Mouse (Mus musculus) ovary, postnatal 36 days (tissue): ENCODE data around the gene Gucy1a1.
A peak's percentile ranks its signal among the peaks of the same experiment; 100 is the strongest.

Experiments used
- DNase-seq: peaks from one replicate; pipeline ENCODE4 v3.0.0; 2022; ENCODE audit warnings: low spot score, mixed read lengths

Gucy1a1 gene

DNA sequence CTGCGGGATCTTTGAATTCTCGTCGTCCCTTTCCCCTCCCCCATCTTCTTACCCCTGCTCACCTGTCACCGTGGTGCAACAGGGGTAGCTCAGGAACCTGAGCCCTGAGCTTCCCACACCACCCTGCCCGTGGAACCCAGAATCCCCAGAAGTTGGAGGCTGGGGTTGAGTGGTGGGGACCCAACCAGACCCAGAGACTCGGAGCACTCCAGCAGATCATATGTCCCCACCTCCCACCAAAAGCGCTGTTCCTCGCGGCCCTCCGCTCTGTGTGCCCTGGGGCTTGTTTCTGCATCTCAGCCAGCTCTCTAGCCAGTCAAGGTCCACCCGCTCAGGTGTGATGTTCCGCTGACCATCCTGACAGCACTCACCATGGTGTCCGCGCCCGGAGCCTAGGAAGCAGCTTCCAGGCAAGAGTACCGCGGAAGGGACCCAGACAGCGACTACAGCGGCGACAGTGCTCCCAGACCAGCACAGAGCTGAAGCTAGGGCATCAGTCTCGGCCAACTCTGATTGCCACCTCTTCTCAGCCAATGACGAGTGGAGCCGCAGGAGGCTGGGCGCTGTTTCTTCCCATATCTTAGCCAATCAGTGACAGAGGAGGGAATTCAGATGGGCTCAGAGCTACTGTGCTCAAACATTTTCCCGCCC is 71.3 kb downstream of the Gucy1a1 start, which contains the start of gene Gucy1b1:
Gene Gucy1b1, minus strand, starts transcription at position 489 of the 651 bp plus-strand sequence.
- DNase-seq, result peak; percentile 52

DNA sequence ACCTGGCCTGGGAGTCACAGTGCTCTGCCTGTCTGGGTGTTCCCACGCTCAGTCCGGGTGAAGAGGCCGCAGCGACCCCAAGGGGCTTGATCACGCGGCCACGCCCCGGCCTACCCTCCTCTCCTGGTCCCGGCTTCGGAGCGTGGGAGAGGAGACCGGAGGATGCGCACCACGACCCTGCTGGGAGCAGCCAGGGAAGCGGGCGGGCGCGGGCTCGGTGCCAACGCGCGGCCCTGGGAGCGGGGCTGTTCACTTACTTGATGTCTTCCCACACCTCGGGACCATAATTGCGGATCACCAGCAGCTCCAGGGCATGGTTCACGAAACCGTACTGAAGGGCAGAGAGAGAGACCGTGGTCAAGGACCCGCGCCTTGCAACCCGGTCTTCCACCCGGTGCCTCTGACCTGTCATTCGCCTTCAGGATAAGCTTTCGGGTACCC is 71.8 kb downstream of the Gucy1a1 start:
- DNase-seq, result peak; percentile 74

DNA sequence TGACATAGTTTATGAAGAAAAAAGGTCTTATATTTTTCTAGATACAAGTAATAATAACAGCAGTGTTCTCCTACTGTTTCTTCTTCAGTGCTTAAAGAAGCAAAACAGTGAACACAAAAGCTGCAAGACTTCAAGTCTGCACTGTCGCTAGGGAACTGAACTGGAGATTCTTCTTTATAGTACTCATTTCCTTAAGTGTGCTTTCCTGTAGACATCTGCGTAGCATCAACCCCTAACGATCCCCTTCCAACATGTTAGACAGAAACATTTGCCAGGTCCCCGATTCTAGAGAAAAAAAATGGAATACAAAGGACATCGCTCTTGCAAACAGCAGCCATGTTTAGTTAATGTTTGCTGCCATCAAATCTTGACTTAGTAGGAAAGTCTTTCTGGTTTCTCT is 77.8 kb downstream of the Gucy1a1 start:
- DNase-seq, result no peak

DNA sequence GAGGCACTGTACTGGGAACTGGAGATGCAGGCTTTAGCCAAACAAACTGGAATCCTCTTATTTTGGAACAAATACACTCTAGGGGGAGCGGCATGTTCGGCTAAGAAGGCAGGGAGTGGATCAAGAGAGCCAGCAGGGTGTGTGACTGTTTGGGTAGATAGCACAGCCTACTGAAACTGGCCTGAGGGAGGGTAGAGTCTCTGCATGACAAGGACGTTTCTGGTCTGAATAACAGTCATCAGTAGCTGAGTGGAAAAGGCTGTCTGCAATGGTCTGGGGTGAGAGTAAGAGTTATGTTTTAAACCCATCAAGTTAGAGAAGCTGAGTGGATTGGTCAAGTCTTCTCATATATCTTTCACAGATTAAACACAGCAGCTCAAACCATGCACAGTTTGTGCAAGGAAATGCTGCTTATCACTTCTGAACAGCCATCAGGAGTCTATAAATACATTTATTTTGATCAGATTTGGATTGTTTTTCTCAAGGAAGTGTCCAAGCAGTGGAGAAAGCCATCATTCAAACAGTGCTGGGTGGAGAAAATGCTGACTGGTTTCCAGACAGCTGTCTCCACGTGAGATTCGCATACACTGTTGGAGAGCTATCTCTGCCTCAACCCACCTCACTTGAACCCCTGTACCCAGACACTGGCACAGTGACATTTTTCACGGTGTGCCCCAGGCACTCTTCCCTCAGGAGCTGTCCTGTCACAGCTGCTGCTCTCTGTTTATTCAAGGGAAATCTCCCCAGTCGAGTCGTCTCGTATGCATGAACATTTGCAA is 84.0 kb downstream of the Gucy1a1 start:
- DNase-seq, result no peak

DNA sequence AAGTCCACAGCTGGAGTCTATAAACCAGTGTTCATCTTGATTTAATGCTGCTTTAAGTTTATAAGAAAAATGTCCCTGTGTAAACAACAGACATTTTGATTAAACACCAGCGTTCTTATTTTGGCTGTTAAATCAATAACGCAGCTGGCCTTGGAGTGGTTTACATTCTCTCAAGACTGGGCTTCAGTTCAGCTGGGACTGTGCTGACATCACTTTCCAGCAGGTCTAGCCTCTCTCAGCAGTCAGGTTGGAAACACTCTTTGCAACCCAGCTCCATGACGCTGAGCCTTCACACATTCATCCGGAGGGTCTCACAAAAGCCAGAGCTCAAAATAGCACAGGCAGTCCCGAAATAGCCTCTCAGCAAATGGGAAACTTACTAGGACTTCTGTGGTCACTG is 88.4 kb downstream of the Gucy1a1 start:
- no peak for DNase-seq

DNA sequence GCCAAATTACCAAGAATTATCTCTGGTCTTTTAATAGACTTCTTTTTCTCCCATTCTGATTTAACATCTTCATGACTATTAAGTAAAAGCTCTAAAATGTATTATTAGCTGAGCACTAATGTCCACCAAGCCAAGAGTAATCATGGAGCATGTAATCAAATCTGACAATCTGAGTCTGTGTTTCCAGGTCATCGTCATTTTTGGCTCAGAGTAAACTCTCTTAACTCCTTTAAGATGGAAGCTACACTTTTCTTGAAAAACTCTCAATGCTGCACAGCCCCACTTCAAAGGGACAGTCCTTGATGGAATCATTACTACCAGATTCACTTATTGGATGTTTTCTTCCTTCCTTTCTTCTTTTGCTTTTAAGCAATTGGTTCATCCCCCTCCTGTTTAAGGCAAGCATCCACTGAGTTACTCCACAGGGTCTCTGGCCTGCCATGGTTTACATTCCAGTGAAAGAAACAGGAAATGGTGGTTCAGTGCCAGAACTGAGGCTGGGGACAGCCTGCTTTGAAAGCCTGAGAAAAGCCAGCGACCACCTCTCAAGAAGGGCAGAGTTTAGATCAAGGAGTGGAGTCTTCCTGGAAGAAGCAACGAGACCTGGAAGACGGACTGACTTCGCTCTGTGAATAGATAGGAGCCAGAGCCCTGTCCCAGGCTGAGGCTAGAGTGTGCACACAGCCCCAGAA is 91.2 kb downstream of the Gucy1a1 start:
- DNase-seq, result no peak

DNA sequence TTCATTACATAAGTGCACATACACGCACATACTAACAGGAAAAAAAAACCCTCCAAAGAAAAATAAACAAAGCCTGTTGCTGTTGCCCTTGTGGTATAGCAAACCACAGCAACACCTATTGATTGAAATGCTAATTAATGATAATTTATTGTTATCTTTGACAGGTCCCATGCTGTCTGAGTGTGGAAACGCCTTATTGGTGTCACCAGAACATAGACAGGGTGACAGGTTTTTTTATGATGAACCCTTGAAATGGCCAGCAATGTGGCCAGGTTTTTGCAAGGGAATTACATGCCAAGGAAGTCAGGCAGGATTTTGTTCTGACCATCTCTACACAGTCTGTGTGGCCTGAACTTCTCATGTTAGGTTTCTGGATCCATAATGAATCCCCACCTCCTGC is 93.6 kb downstream of the Gucy1a1 start:
- DNase-seq, result no peak

DNA sequence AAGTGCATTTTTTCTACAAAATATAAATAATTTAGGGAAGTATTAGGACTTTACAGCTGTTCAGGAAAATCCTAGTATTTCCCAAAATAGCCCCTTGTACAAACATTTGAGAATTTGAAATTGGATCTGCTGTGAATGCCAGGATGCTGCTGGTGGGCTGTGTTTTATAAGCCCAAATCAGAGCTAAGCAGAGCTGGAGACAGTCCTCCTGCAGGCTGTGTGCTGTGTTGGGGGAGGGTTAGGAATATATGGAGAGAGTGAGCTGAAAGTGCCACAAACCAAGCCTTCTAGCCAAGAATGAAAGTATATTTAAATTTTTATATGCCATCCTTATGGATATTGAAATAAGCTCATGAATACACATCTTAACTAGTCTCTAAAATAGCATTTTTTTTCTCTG is 94.1 kb downstream of the Gucy1a1 start:
- DNase-seq, result no peak

DNA sequence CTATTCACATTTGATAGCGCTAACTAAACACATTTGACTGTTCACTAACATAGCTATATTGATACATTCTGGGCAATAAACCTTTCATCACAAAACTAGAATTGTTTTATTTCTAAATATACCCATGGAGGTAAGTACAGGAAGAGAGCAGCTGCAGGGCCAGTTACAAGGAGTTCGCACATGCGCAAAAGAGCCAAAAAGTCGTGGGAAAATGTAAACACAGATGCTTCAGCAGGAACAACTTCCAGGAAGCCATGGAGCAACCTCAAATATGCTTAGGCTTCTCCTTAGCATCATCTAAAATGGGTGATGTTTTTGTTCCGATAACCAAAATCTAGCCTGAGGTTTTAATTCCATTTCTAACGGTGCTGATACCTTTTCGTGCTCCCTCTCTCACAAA is 96.9 kb downstream of the Gucy1a1 start:
- no peak for DNase-seq

DNA sequence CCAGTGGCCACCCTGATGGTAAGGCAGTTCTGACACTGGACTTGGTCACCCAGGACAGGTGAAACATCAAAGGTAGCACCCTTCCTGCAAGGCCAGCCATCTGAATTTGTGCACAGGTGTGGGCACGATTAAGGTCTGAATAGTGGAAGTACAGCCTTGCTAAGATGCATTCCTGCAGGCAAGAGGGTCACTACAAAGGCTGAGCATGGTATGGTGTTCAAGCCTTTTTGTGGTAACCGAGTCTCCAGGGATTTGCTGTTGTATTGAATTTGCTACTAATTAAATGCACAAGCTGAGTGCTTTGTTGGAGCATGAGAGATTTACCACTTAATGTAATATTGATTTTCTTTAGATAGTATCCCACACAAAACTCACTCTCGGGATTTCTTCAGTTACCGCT is 97.5 kb downstream of the Gucy1a1 start:
- DNase-seq, result no peak

DNA sequence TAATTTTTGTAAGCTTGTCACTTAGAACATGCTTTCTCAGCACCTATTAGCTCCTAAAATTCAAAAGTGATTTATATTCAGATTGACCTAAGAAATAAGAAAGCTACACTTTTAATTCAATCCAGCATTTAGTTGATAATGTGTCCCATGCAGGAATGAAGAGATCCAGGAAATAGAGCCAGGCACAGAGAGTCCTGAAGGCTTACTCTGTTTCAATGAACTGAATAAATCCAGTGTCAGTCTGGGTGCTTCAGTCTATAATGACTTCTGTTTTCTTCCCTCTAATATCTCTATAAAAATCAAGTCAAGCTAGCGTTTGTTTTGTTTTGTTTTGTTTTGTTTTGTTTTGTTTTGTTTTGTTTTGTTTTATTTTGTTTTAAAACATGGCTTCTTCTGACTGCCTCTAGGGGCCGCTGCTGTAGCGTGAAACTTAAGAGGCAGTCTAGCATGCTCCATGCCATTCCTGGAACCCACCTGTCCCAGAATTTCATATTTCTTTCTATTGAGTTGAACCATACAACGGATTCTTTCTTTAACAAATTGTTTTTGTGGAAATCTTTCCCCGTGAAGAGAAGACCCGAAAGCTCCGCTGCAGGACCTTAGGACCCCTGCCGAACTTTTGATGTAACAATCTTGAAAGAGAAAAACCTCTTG is 98.4 kb downstream of the Gucy1a1 start:
- peak; percentile 42 for DNase-seq

DNA sequence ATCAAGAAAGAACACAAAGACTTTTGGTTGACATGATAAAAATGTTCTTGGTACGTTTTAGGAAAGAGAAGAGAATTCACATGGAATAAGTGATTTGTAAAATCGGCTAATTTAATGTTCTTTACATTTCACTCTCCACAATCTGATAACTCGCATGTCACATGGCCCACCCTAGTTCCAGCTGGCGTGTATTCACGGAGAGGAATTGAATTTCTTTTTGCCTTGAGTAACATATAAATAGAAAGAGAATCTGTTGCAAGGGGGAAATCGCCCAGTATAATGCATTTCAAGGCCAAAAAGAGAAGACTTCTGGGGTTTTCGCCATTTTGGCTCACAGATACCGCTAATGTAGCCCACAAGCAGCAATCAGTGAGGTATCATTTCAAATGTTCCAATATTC is 99.5 kb downstream of the Gucy1a1 start:
- DNase-seq, result no peak

DNA sequence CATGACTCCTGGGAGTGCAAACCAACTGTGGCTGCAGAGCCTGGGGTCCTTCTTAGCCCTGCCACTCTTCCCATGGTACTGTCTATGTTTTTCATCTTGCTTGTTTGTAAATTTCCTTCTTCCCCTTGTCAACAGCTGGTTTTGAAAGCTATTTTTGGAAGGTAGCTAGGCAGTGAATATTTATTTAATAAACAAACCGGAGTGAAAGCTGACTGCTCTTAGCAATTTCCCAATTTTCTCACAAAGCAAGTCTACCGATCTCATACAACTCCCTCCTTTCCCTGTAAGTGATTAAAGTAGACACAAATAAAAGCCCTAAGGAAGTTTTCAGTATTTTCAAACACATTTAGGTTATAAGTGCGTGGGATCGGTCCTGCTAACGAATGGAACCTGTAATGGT is 100.7 kb downstream of the Gucy1a1 start:
- DNase-seq, result no peak

DNA sequence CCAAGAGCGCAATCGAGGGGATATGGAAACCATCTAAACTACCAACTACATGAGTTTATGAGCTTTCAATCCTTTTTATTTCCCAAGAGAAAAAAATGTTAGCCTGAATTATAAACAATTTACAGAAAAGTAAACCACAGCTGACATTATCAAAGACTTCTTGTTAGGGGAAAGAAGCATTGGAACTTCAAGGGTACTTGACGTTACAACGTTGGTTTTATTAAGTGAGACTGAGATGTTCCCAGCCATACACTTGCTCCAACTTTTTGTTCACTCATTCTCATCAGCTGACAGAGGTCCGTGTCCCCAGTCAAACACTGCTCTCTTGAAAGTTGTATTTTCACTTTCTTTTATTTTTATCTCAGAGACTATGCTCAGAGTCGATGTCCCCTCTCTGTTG is 101.9 kb downstream of the Gucy1a1 start:
- no peak for DNase-seq
